Mouse (Mus musculus) mature B cell (primary cell): ENCODE results near the gene Hibch.
"Not testable (repeated sequence)": the region's sequence is repeated elsewhere in the genome, so short reads cannot be mapped to it uniquely, and the experiment has no call there.

Experiments used
- in situ Hi-C: fragments of 300-500 bp; cut with MboI; formaldehyde crosslinking; loops from 2 replicates; pipeline ENCODE4 v1.14.3; 2019

Hibch gene

GRCm38 (mm10) chr1:52844782-52845665 lies at the start of gene Hibch:
Gene Hibch (plus strand): TSS chr1:52844929.
- in situ Hi-C loops: loop anchor here (25.0 kb wide), 1 partner anchor 208 kb away; the partner anchor contains the start of gene Nemp2

- in situ Hi-C loops: no loop called here
Measured at GRCm38 (mm10) chr1:52795927-52796326, 48.8 kb upstream of the Hibch start.

- in situ Hi-C loops: no loop called here
Measured at GRCm38 (mm10) chr1:52799056-52799726, 45.5 kb upstream of the Hibch start.

- in situ Hi-C loops: no loop called here
Measured at GRCm38 (mm10) chr1:52799772-52800171, 45.0 kb upstream of the Hibch start.

- in situ Hi-C loops: no loop called here
Measured at GRCm38 (mm10) chr1:52800340-52800740, 44.4 kb upstream of the Hibch start.

- in situ Hi-C loops: no loop called here
Measured at GRCm38 (mm10) chr1:52801651-52802050, 43.1 kb upstream of the Hibch start.

GRCm38 (mm10) chr1:52802406-52802975 lies 42.2 kb upstream of the Hibch start:
- in situ Hi-C loops: no loop called here

GRCm38 (mm10) chr1:52805041-52805440 lies 39.7 kb upstream of the Hibch start:
- in situ Hi-C loops: no loop called here

- in situ Hi-C loops: no loop called here
Measured at GRCm38 (mm10) chr1:52808456-52808855, 36.3 kb upstream of the Hibch start.

- in situ Hi-C loops: no loop called here
Measured at GRCm38 (mm10) chr1:52816232-52816891, 28.4 kb upstream of the Hibch start.

GRCm38 (mm10) chr1:52816910-52817812 lies 27.6 kb upstream of the Hibch start, which contains the start of gene Inpp1:
Gene Inpp1 (minus strand): TSS chr1:52817688.
- in situ Hi-C loops: no loop called here

GRCm38 (mm10) chr1:52817813-52818147 lies 26.9 kb upstream of the Hibch start:
- in situ Hi-C loops: no loop called here

- in situ Hi-C loops: loop anchor here (25.0 kb wide), 1 partner anchor 202 kb away; the partner anchor contains the start of gene Nemp2
Measured at GRCm38 (mm10) chr1:52839099-52839498, 5.6 kb upstream of the Hibch start.

- in situ Hi-C loops: loop anchor here (25.0 kb wide), 1 partner anchor 207 kb away; the partner anchor contains the start of gene Nemp2
Measured at GRCm38 (mm10) chr1:52844354-52844753, 375 bp upstream of the Hibch start.

GRCm38 (mm10) chr1:52846556-52846955 lies 1.8 kb downstream of the Hibch start:
- in situ Hi-C loops: loop anchor here (25.0 kb wide), 1 partner anchor 209 kb away; the partner anchor contains the start of gene Nemp2

- in situ Hi-C loops: loop anchor here (25.0 kb wide), 1 partner anchor 212 kb away; the partner anchor contains the start of gene Nemp2
Measured at GRCm38 (mm10) chr1:52849422-52849821, 4.7 kb downstream of the Hibch start.

- in situ Hi-C loops: not testable (repeated sequence)
Measured at GRCm38 (mm10) chr1:52854029-52854428, 9.3 kb downstream of the Hibch start.

GRCm38 (mm10) chr1:52855904-52856601 lies 11.3 kb downstream of the Hibch start:
- in situ Hi-C loops: no loop called here

GRCm38 (mm10) chr1:52864220-52864619 lies 19.5 kb downstream of the Hibch start:
- in situ Hi-C loops: no loop called here

GRCm38 (mm10) chr1:52866007-52866406 lies 21.3 kb downstream of the Hibch start:
- in situ Hi-C loops: no loop called here
